Mouse (Mus musculus): Measurements from ENCODE around the gene Fam57b.

The Fam57b gene

GRCm38 (mm10) chr7:126862147-126862784, 64.8 kb downstream of the Fam57b start, which contains the start of gene Ino80e:
Gene Ino80e (minus strand): TSS chr7:126862377.
- in situ Hi-C loops (cut with MboI, MseI), result no loop called here

- in situ Hi-C loops (cut with MboI, MseI), result no loop called here
These were observed 66.3 kb downstream of the Fam57b start for GRCm38 (mm10) chr7:126863791-126864190.

GRCm38 (mm10) chr7:126867534-126867933, 70.1 kb downstream of the Fam57b start:
- in situ Hi-C loops (cut with MboI, MseI), result no loop called here

GRCm38 (mm10) chr7:126868003-126868402, 70.5 kb downstream of the Fam57b start:
- in situ Hi-C loops (cut with MboI, MseI), result no loop called here

DNA sequence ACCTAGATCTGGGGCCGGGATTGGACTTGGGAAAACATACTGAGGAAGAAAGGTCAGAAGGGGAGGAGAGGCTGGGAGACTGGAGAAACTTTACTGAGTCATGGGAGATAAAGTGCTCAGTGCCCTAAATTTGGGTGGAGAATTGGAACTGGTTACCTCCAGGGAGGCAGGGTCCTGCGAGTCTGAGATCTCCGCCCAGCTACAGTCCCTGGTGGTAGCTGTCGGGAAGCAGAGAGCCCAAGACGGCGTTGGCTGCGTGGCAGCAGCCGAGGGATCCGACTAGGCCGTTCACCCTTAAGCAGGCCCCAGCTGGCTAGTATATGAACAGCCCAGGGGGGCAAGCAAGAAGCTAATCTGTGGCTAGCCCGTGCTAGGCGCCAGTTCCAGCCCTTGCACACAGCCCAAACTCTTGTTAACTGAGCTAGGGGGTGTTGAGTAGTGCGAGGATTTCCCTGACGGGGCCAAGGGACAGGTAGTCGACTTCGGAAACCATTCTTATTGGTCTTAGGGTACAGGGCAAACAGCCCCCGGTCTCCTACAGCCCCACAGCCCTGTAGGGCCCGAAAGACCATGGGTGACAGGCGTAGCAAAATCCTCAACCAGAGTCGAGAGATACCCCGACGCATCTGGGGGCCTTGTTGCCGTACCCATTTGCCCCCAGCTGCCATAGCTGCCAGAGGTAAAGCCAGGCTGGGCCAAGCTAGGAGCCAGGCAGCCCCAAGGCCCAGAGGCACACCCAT, 72.5 kb downstream of the Fam57b start:
- in situ Hi-C loops (cut with MboI, MseI), result no loop called here

GRCm38 (mm10) chr7:126870520-126870891, 73.0 kb downstream of the Fam57b start:
- in situ Hi-C loops (cut with MboI, MseI), result no loop called here

DNA sequence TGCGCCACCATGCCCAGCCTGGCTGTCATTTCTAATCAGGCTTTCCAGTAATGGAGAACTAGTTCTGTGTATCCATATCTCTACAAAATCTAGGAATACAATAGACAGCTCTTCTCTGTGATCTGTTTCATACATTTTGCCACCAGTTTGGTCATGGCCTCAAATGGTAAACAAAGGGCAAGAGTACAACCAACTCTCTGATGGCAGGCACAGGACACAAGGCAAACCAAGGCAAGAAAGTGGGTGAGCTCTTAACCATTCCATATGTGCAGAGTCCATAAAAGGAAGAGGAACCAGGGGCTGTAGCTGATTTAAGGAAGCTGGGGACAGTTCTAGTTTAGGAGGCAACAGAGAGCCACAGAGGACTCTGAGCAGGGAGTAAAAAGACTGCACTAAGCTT, 79.8 kb downstream of the Fam57b start:
- in situ Hi-C loops (cut with MboI, MseI), result no loop called here

Data from T-helper 17 cell (primary cell).